Mouse (Mus musculus) embryonic stem cell, embryonic (primary cell): ENCODE measurements around the gene Slc39a2.

Experiments
- CTCF ChIA-PET, 4 experiments: fragments of 300-600 bp in 2 of 4; fragments of 350-600 bp in 2 of 4; sonication (Branson Sonifier 250); formaldehyde crosslinking; loops; one replicate each; lab custom pipeline; 2022; ENCODE audit warnings: inconsistent platforms in 2 of 4; lab: Charles Lee
- POLR2A ChIA-PET, 4 experiments: fragments of 300-600 bp in 2 of 4; fragments of 350-600 bp in 2 of 4; sonication (Branson Sonifier 250); formaldehyde crosslinking; loops; one replicate each; lab custom pipeline; 2022; ENCODE audit warnings: antibody characterized with exemption in 4 of 4, inconsistent platforms in 1 of 4; lab: Charles Lee

The Slc39a2 gene

GRCm38 (mm10) chr14:51893094-51893794, 555 bp downstream of the Slc39a2 start:
- ChIA-PET POLR2A (interaction anchor here (0.5 to 2.8 kb wide), 22 partner anchors 9 to 430 kb away, joined by 3 to 12 read pairs (median 4); partner anchors contain the start of genes Mettl17 (in 3 of the 4), Hnrnpc (in 1 of the 4) and Zfp219 (in 1 of the 4)), CTCF (interaction anchor here (0.5 to 2.8 kb wide), 9 partner anchors 9 to 985 kb away, joined by 3 to 33 read pairs (median 3); no protein-coding TSS in a partner anchor)

GRCm38 (mm10) chr14:51893809-51894208, 1.1 kb downstream of the Slc39a2 start:
- CTCF ChIA-PET: interaction anchor here in 2 of 4 experiments (0.5 to 2.8 kb wide), 7 partner anchors 10 to 986 kb away, joined by 3 to 12 read pairs (median 3); no protein-coding TSS in a partner anchor

GRCm38 (mm10) chr14:51895071-51895470, 2.4 kb downstream of the Slc39a2 start:
- CTCF ChIA-PET: interaction anchor here in 1 of 4 experiments (0.9 to 2.8 kb wide), 3 partner anchors 8 to 17 kb away, joined by 3 to 12 read pairs (median 5); no protein-coding TSS in a partner anchor
- POLR2A ChIA-PET: interaction anchor here in 3 of 4 experiments (0.7 to 2.5 kb wide), 12 partner anchors 9 to 209 kb away, joined by 3 to 12 read pairs (median 3); partner anchors contain the start of genes Mettl17 (in 2 of the 3), Zfp219 (in 2 of the 3), Hnrnpc (in 1 of the 3) and Ndrg2 (in 1 of the 3)

More at GRCm38 (mm10) chr14:51893809-51894208, 1.1 kb downstream of the Slc39a2 start:
- POLR2A ChIA-PET: interaction anchor here in 3 of 4 experiments (0.6 to 2.5 kb wide), 18 partner anchors 10 to 423 kb away, joined by 3 to 12 read pairs (median 4); partner anchors contain the start of genes Mettl17 (in 2 of the 3), Hnrnpc (in 1 of the 3), Ndrg2 (in 1 of the 3) and Zfp219 (in 1 of the 3)

- POLR2A ChIA-PET: interaction anchor here in 3 of 4 experiments (0.7 to 1.3 kb wide), 4 partner anchors 11 to 214 kb away, joined by 3 to 6 read pairs (median 3); partner anchors contain the start of gene Mettl17 (in 2 of the 3)
- CTCF ChIA-PET: interaction anchor here in 2 of 4 experiments (0.6 to 0.8 kb wide), 3 partner anchors 9 to 443 kb away, joined by 3 to 10 read pairs (median 4); no protein-coding TSS in a partner anchor
These were observed 3.3 kb downstream of the Slc39a2 start for GRCm38 (mm10) chr14:51896019-51896418.

GRCm38 (mm10) chr14:51896539-51897170, 4.0 kb downstream of the Slc39a2 start:
- ChIA-PET CTCF (interaction anchor here in 2 of 4 experiments (0.6 to 1.1 kb wide), 5 partner anchors 9 to 442 kb away, joined by 3 to 10 read pairs (median 4); partner anchors contain the start of genes Rab2b (in 1 of the 2) and Tox4 (in 1 of the 2)), POLR2A (interaction anchor here in 3 of 4 experiments (0.7 to 7.9 kb wide), 6 partner anchors 10 to 213 kb away, joined by 3 to 65 read pairs (median 5); partner anchors contain the start of genes Mettl17 (in 2 of the 3) and Ndrg2 (in 1 of the 3))

- CTCF ChIA-PET: interaction anchor here in 1 of 4 experiments (0.7 to 1.0 kb wide), 2 partner anchors 9 to 109 kb away, joined by 3 to 4 read pairs; no protein-coding TSS in a partner anchor
- POLR2A ChIA-PET: interaction anchor here in 3 of 4 experiments (0.7 to 7.9 kb wide), 12 partner anchors 8 to 148 kb away, joined by 3 to 65 read pairs (median 4); partner anchors contain the start of genes Zfp219 (in 2 of the 3), Mettl17 (in 1 of the 3) and Ndrg2 (in 1 of the 3)
These were observed 6.7 kb downstream of the Slc39a2 start for GRCm38 (mm10) chr14:51899351-51899750.

GRCm38 (mm10) chr14:51902806-51903710, 10.4 kb downstream of the Slc39a2 start:
- POLR2A ChIA-PET: interaction anchor here (0.5 to 7.9 kb wide), 51 partner anchors 9 to 439 kb away, joined by 3 to 65 read pairs (median 4); partner anchors contain the start of genes Zfp219 (in 3 of the 4), Hnrnpc (in 2 of the 4), Ndrg2 (in 2 of the 4) and Mettl17 (in 1 of the 4)
- CTCF ChIA-PET: interaction anchor here (0.5 to 4.5 kb wide), 36 partner anchors 8 to 1553 kb away, joined by 3 to 27 read pairs (median 4); partner anchors contain the start of genes Ndrg2 (in 3 of the 4) and Mettl17 (in 1 of the 4)

- ChIA-PET CTCF (interaction anchor here (0.5 to 4.5 kb wide), 29 partner anchors 9 to 1135 kb away, joined by 3 to 27 read pairs (median 5); partner anchors contain the start of genes Ndrg2 (in 3 of the 4) and Mettl17 (in 1 of the 4)), POLR2A (interaction anchor here (0.7 to 7.9 kb wide), 52 partner anchors 9 to 294 kb away, joined by 3 to 65 read pairs (median 4); partner anchors contain the start of genes Zfp219 (in 3 of the 4), Hnrnpc (in 2 of the 4), Mettl17 (in 2 of the 4) and Ndrg2 (in 2 of the 4))
These were observed 11.1 kb downstream of the Slc39a2 start for GRCm38 (mm10) chr14:51903782-51904181.

GRCm38 (mm10) chr14:51904706-51905105, 12.0 kb downstream of the Slc39a2 start:
- POLR2A ChIA-PET: interaction anchor here in 3 of 4 experiments (0.8 to 3.7 kb wide), 34 partner anchors 9 to 210 kb away, joined by 3 to 30 read pairs (median 6); partner anchors contain the start of genes Hnrnpc (in 2 of the 3), Ndrg2 (in 2 of the 3), Zfp219 (in 2 of the 3) and Arhgef40 (in 1 of the 3)
- CTCF ChIA-PET: interaction anchor here in 3 of 4 experiments (0.5 to 4.5 kb wide), 22 partner anchors 8 to 1134 kb away, joined by 3 to 27 read pairs (median 4); partner anchors contain the start of genes Ndrg2 (in 3 of the 3), Arhgef40 (in 1 of the 3), Mettl17 (in 1 of the 3) and Slc39a2 (in 1 of the 3)

- ChIA-PET POLR2A (interaction anchor here in 2 of 4 experiments (0.6 to 3.7 kb wide), 11 partner anchors 7 to 230 kb away, joined by 3 to 30 read pairs (median 4); partner anchors contain the start of genes Ndrg2 (in 2 of the 2), Rpgrip1 (in 1 of the 2) and Zfp219 (in 1 of the 2)), CTCF (interaction anchor here in 2 of 4 experiments (0.6 to 4.5 kb wide), 8 partner anchors 13 to 421 kb away, joined by 3 to 26 read pairs (median 4); partner anchors contain the start of genes Arhgef40 (in 1 of the 2) and Slc39a2 (in 1 of the 2))
These were observed 13.4 kb downstream of the Slc39a2 start for GRCm38 (mm10) chr14:51906102-51906501.

- POLR2A ChIA-PET: interaction anchor here (0.7 to 4.2 kb wide), 25 partner anchors 7 to 229 kb away, joined by 3 to 65 read pairs (median 9); partner anchors contain the start of genes Mettl17 (in 2 of the 4), Zfp219 (in 2 of the 4), Hnrnpc (in 1 of the 4) and Rnase13 (in 1 of the 4)
- CTCF ChIA-PET: interaction anchor here in 2 of 4 experiments (0.7 to 1.5 kb wide), 9 partner anchors 8 to 321 kb away, joined by 3 to 5 read pairs (median 3); no protein-coding TSS in a partner anchor
These were observed 18.6 kb downstream of the Slc39a2 start for GRCm38 (mm10) chr14:51911301-51911700.

GRCm38 (mm10) chr14:51912391-51913061, 19.8 kb downstream of the Slc39a2 start:
- CTCF ChIA-PET: interaction anchor here (0.6 to 3.2 kb wide), 26 partner anchors 9 to 385 kb away, joined by 3 to 27 read pairs (median 4); partner anchors contain the start of gene Mettl17 (in 1 of the 4)
- POLR2A ChIA-PET: interaction anchor here (0.5 to 4.2 kb wide), 73 partner anchors 7 to 404 kb away, joined by 3 to 65 read pairs (median 5); partner anchors contain the start of genes Hnrnpc (in 2 of the 4), Mettl17 (in 2 of the 4), Zfp219 (in 2 of the 4) and Arhgef40 (in 1 of the 4)

GRCm38 (mm10) chr14:51913062-51913959, 20.6 kb downstream of the Slc39a2 start:
- ChIA-PET POLR2A (interaction anchor here (0.5 to 4.2 kb wide), 57 partner anchors 8 to 599 kb away, joined by 3 to 65 read pairs (median 6); partner anchors contain the start of genes Hnrnpc (in 2 of the 4), Mettl17 (in 2 of the 4), Zfp219 (in 2 of the 4) and Arhgef40 (in 1 of the 4)), CTCF (interaction anchor here (0.5 to 3.2 kb wide), 17 partner anchors 9 to 816 kb away, joined by 3 to 27 read pairs (median 4); partner anchors contain the start of gene Mettl17 (in 1 of the 4))
